Mouse (Mus musculus) B cell, adult (primary cell): ENCODE results near the gene Crabp1. TPM values are rescaled to one million over a fixed set of nuclear protein-coding genes. Genes with fewer than 3 reads are reported as not detected.

Source experiments
- total RNA-seq: library from RNA; stranded (reverse); gene quantifications from 4 replicates; pipeline ENCODE4 v1.2.4, GENCODE M21; 2023; ENCODE audit not compliant: inconsistent age

The Crabp1 gene
- not detected in 4 replicates for total RNA-seq

GRCm38 (mm10) chr9:54764561-54765217 is at the start of gene Crabp1:
Crabp1 (plus strand) TSS chr9:54764748.

GRCm38 (mm10) chr9:54733921-54734638 is 30.5 kb upstream of the Crabp1 start, which contains the start of gene Wdr61:
Wdr61 (minus strand) TSS chr9:54734519.

Other genes starting within 250 kb of the Crabp1 start
- gene Sh2d7, start 225.8 kb upstream of the Crabp1 start, total RNA-seq, result not detected in 4 replicates
- 1.4 to 3.6 TPM (median 2.5 TPM) in 4 replicates for gene Cib2, start 204.5 kb upstream of the Crabp1 start, total RNA-seq
- gene Idh3a, start 178.4 kb upstream of the Crabp1 start, total RNA-seq, result 38.5 to 41.4 TPM (median 40.7 TPM) in 4 replicates
- 0.30 TPM in 1 of 4 replicates, not detected in the others for gene Acsbg1, start 102.9 kb upstream of the Crabp1 start, total RNA-seq
- gene Dnaja4, start 65.9 kb upstream of the Crabp1 start, total RNA-seq, result 0.96 to 2.3 TPM (median 1.8 TPM) in 4 replicates
- 58.8 to 66.4 TPM (median 63.2 TPM) in 4 replicates for gene Wdr61, start 30.2 kb upstream of the Crabp1 start, total RNA-seq
- gene Ireb2, start 99.0 kb downstream of the Crabp1 start, total RNA-seq, result 48.7 to 53.0 TPM (median 50.0 TPM) in 4 replicates
- 0.90 to 1.3 TPM (median 1.2 TPM) in 4 replicates for gene Hykk, start 152.5 kb downstream of the Crabp1 start, total RNA-seq
- gene Psma4, start 186.0 kb downstream of the Crabp1 start, total RNA-seq, result 90.9 to 104 TPM (median 94.0 TPM) in 4 replicates
- 0.71 to 1.2 TPM in 2 of 4 replicates, not detected in the others for gene AY074887, start 186.2 kb downstream of the Crabp1 start, total RNA-seq
- not detected in 4 replicates for gene Chrna5, start 216.1 kb downstream of the Crabp1 start, total RNA-seq